9 mouse cellular contexts compared by ENCODE assay signal in the genomic region with DNA sequence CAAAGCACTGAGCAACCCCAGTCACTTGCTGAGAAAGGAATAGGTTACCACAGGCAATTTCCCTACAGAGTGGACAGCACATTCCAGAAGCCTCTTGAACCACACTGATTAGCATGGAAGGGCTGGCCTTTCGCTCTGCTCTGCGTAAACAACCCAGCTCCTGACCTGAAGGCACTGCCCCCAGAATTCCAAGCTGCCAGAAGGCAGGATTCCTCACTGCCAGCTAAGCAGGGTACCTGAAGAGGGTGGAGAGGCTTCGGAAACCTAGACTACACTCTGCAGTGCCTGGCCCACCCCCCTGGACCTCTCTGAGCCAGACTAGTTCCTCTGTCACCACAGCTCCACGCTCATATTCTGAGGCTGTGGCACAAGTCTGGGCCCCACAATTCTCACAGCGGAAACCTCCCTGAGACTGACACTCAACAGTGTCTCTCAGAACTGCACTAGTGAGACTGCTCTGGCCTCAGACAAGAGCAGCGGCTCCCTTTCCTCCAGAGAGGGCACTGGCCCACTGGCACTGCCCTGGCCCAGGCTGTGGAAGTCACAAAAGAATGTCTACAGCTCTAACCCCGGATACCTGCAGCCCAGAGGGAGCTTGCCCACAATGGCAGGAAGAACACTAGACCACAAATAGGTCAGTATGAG. TPM values are rescaled to one million over a fixed set of nuclear protein-coding genes. Genes with fewer than 3 reads are reported as not detected.
DNase-seq lines count a peak whose midpoint lies in the region; ATAC-seq and TF ChIP-seq lines count a peak whose summit lies in the region.
"Had no signal": no experiment of that assay in that cellular context is flagged by ENCODE, and none has a peak within 500 bp of the region (broad histone marks: within the 10 kb centered on the region; RNA-seq: fewer than 3 reads in every experiment).

No protein-coding gene starts in this region.

- H3K4me1 ChIP-seq in embryonic facial prominence, embryonic 14.5 days (ENCODE audit: control insufficient read depth, insufficient read depth, low read length), result peaks cover 30% of the 10 kb centered on the region
- peaks cover 57% of the 10 kb centered on the region for H3K4me1 ChIP-seq in kidney, embryonic 16.5 days (ENCODE audit: insufficient read depth, low read length)
- peaks cover 57% of the 10 kb centered on the region for H3K4me1 ChIP-seq in lung, embryonic 16.5 days (replicated peaks; ENCODE audit: control insufficient read depth, insufficient read depth, low read length)

- TF ChIP-seq CTCF in Patski (IDR thresholded peaks at IDR 0.05), result no peak

- WGBS in embryonic facial prominence, embryonic 14.5 days, result 64% methylated on average over 7 of the region's 7 CpGs
- 48% methylated on average over 7 of the region's 7 CpGs for WGBS in kidney, embryonic 16.5 days
- WGBS in lung, embryonic 16.5 days, result 29% methylated on average over 7 of the region's 7 CpGs

- peak; percentile 76 for ATAC-seq in Patski
- ATAC-seq in embryonic facial prominence, embryonic 14.5 days (ENCODE audit: low read depth), result no peak
- peak; percentile 54 for ATAC-seq in kidney, embryonic 16.5 days (ENCODE audit: low FRiP score, low TSS enrichment)
- ATAC-seq in lung, embryonic 16.5 days (ENCODE audit: low read depth), result peak; percentile 77

- POLR2A ChIA-PET in Patski (lab: Charles Lee), result interaction anchor here (0.9 to 6.8 kb wide), 3 partner anchors 11 to 41 kb away, joined by 4 to 55 read pairs (median 6); partner anchors contain the start of genes Cdt1 and Piezo1

- in situ Hi-C loops in Patski (cut with MboI; ENCODE audit: low pct_unique_long_range_greater_than_20kb), result no loop called here

- no peak overlapping the region for H3K4me3 ChIP-seq in embryonic facial prominence, embryonic 14.5 days (ENCODE audit: low read depth, low read length)
- no peak overlapping the region for H3K4me3 ChIP-seq in kidney, embryonic 16.5 days (ENCODE audit: low read length)
- no peak overlapping the region for H3K4me3 ChIP-seq in lung, embryonic 16.5 days (ENCODE audit: low read length)
- H3K4me3 ChIP-seq: hindbrain, embryonic 15.5 days had no signal

- H3K27me3 ChIP-seq in Patski, result no peaks in the 10 kb centered on the region
- H3K27me3 ChIP-seq in embryonic facial prominence, embryonic 14.5 days (replicated peaks; ENCODE audit: control insufficient read depth, insufficient read depth, low read length), result no peaks in the 10 kb centered on the region
- H3K27me3 ChIP-seq in kidney, embryonic 16.5 days (ENCODE audit: insufficient read depth, low read length), result no peaks in the 10 kb centered on the region
- H3K27me3 ChIP-seq in lung, embryonic 16.5 days (ENCODE audit: control insufficient read depth, insufficient read depth, low read depth, low read length), result no peaks in the 10 kb centered on the region
- H3K27me3 ChIP-seq: hindbrain, embryonic 15.5 days had no signal

- peak overlapping the region; percentile 12; the same call in 1 of the 2 replicates for H3K27ac ChIP-seq in embryonic facial prominence, embryonic 14.5 days (replicated peaks; ENCODE audit: low read depth, low read length)
- peak overlapping the region; percentile 87 for H3K27ac ChIP-seq in kidney, embryonic 16.5 days (ENCODE audit: low read length)
- H3K27ac ChIP-seq in lung, embryonic 16.5 days (ENCODE audit: low read length), result peak overlapping the region; percentile 87
- H3K27ac ChIP-seq: hindbrain, embryonic 15.5 days had no signal

- DNase-seq in Patski (ENCODE audit: low read depth, low spot score), result no peak
- DNase-seq in embryonic facial prominence, embryonic 14.5 days (ENCODE audit: low spot score), result no peak
- no peak for DNase-seq in frontal cortex, postnatal 36 days (ENCODE audit: low spot score in 2 of 2)
- DNase-seq in cerebellum, postnatal 4 days (ENCODE audit: low spot score in 2 of 2), result no peak
- DNase-seq in embryo, embryonic 10.5 days (ENCODE audit: low spot score), result no peak
- DNase-seq: cerebellum, adult 9-10 months had no signal

- H3K4me2 ChIP-seq in embryonic facial prominence, embryonic 14.5 days (ENCODE audit: low read depth, low read length), result no peak overlapping the region
- H3K4me2 ChIP-seq in kidney, embryonic 16.5 days (replicated peaks; ENCODE audit: low read depth, low read length), result no peak overlapping the region
- no peak overlapping the region for H3K4me2 ChIP-seq in lung, embryonic 16.5 days (ENCODE audit: low read depth, low read length)
- H3K4me2 ChIP-seq: hindbrain, embryonic 15.5 days had no signal

- CTCF ChIA-PET in Patski (lab: Charles Lee), result interaction anchor here (1.0 to 1.4 kb wide), 2 partner anchors 23 to 36 kb away, joined by 3 to 4 read pairs; no protein-coding TSS in a partner anchor

- no peak overlapping the region for H3K9ac ChIP-seq in embryonic facial prominence, embryonic 14.5 days (ENCODE audit: low read depth, low read length)
- peak overlapping the region; percentile 33 for H3K9ac ChIP-seq in kidney, embryonic 16.5 days (replicated peaks; ENCODE audit: low read length)
- peak overlapping the region; percentile 39; the same call in 1 of the 2 replicates for H3K9ac ChIP-seq in lung, embryonic 16.5 days (ENCODE audit: low read length)
- H3K9ac ChIP-seq: hindbrain, embryonic 15.5 days had no signal

- H3K9me3 ChIP-seq in embryonic facial prominence, embryonic 14.5 days (ENCODE audit: control insufficient read depth, low read length), result no peaks in the 10 kb centered on the region
- no peaks in the 10 kb centered on the region for H3K9me3 ChIP-seq in kidney, embryonic 16.5 days (ENCODE audit: low read length)
- no peaks in the 10 kb centered on the region for H3K9me3 ChIP-seq in lung, embryonic 16.5 days (ENCODE audit: control insufficient read depth, low read length)
- H3K9me3 ChIP-seq: hindbrain, embryonic 15.5 days had no signal

- H3K36me3 ChIP-seq in embryonic facial prominence, embryonic 14.5 days (ENCODE audit: control insufficient read depth, insufficient read depth, low read length), result no peaks in the 10 kb centered on the region
- no peaks in the 10 kb centered on the region for H3K36me3 ChIP-seq in kidney, embryonic 16.5 days (ENCODE audit: insufficient read depth, low read length)
- no peaks in the 10 kb centered on the region for H3K36me3 ChIP-seq in lung, embryonic 16.5 days (ENCODE audit: control insufficient read depth, insufficient read depth, low read length)
- H3K36me3 ChIP-seq: hindbrain, embryonic 15.5 days had no signal

RNA-seq across cellular contexts. Expression of gene Piezo1, which starts 24.5 kb away (rescaled TPM):
- polyA plus RNA-seq in Patski (2021), result 253 TPM
- polyA plus RNA-seq in embryonic facial prominence, embryonic 14.5 days (2014; fragmentation: Nextera tagmentation; extraction: Ambion mirVana), result 18.7 and 22.7 TPM in 2 replicates
- polyA plus RNA-seq in kidney, embryonic 16.5 days (2015; fragmentation: Nextera tagmentation; extraction: Ambion mirVana), result 15.6 and 16.9 TPM in 2 replicates
- 23.3 and 30.0 TPM in 2 replicates for polyA plus RNA-seq in lung, embryonic 16.5 days (2015; fragmentation: Nextera tagmentation; extraction: Ambion mirVana)

RNA-seq across cellular contexts. Expression of gene Cdt1, which starts 41.2 kb away (rescaled TPM):
- polyA plus RNA-seq in Patski (2021), result 24.2 TPM
- 32.9 and 33.7 TPM in 2 replicates for polyA plus RNA-seq in embryonic facial prominence, embryonic 14.5 days (2014; fragmentation: Nextera tagmentation; extraction: Ambion mirVana)
- polyA plus RNA-seq in kidney, embryonic 16.5 days (2015; fragmentation: Nextera tagmentation; extraction: Ambion mirVana), result 43.0 and 49.0 TPM in 2 replicates
- polyA plus RNA-seq in lung, embryonic 16.5 days (2015; fragmentation: Nextera tagmentation; extraction: Ambion mirVana), result 39.1 and 41.1 TPM in 2 replicates

RNA-seq across cellular contexts. Expression of gene Aprt, which starts 50.1 kb away (rescaled TPM):
- 224 TPM for polyA plus RNA-seq in Patski (2021)
- 291 and 314 TPM in 2 replicates for polyA plus RNA-seq in embryonic facial prominence, embryonic 14.5 days (2014; fragmentation: Nextera tagmentation; extraction: Ambion mirVana)
- 363 and 371 TPM in 2 replicates for polyA plus RNA-seq in kidney, embryonic 16.5 days (2015; fragmentation: Nextera tagmentation; extraction: Ambion mirVana)
- polyA plus RNA-seq in lung, embryonic 16.5 days (2015; fragmentation: Nextera tagmentation; extraction: Ambion mirVana), result 279 and 290 TPM in 2 replicates

RNA-seq across cellular contexts. Expression of gene Ctu2, which starts 50.7 kb away (rescaled TPM):
- polyA plus RNA-seq in Patski (2021), result 27.4 TPM
- 49.0 and 49.2 TPM in 2 replicates for polyA plus RNA-seq in embryonic facial prominence, embryonic 14.5 days (2014; fragmentation: Nextera tagmentation; extraction: Ambion mirVana)
- 46.5 and 48.0 TPM in 2 replicates for polyA plus RNA-seq in kidney, embryonic 16.5 days (2015; fragmentation: Nextera tagmentation; extraction: Ambion mirVana)
- 34.7 and 36.9 TPM in 2 replicates for polyA plus RNA-seq in lung, embryonic 16.5 days (2015; fragmentation: Nextera tagmentation; extraction: Ambion mirVana)

RNA-seq across cellular contexts. Expression of gene Rnf166, which starts 50.8 kb away (rescaled TPM):
- polyA plus RNA-seq in Patski (2021), result 41.5 TPM
- polyA plus RNA-seq in embryonic facial prominence, embryonic 14.5 days (2014; fragmentation: Nextera tagmentation; extraction: Ambion mirVana), result 40.0 and 40.1 TPM in 2 replicates
- polyA plus RNA-seq in kidney, embryonic 16.5 days (2015; fragmentation: Nextera tagmentation; extraction: Ambion mirVana), result 39.3 and 46.0 TPM in 2 replicates
- 38.1 and 40.1 TPM in 2 replicates for polyA plus RNA-seq in lung, embryonic 16.5 days (2015; fragmentation: Nextera tagmentation; extraction: Ambion mirVana)

Comparison
In these comparisons a context has a peak if more than half of its experiments do, and no peak if none do; other contexts are left out.
1. H3K27ac ChIP-seq: peak in every context shown above with its lines; median percentile 87 in kidney, embryonic 16.5 days; 87 in lung, embryonic 16.5 days; 12 in embryonic facial prominence, embryonic 14.5 days.